Mouse (Mus musculus): Measurements from ENCODE around the gene Dennd2d.

- TF ChIP-seq GATA1 (IDR thresholded peaks at IDR 0.05; ENCODE audit: borderline replicate concordance, low read length) (no peak), FLI1 (IDR thresholded peaks at IDR 0.05; ENCODE audit: low read length) (no peak)
These were observed 14.0 kb downstream of the Dennd2d start for GRCm38 (mm10) chr3:106496045-106496721.
